Mouse (Mus musculus) kidney, postnatal 0 days (tissue): ENCODE measurements at regions not wholly inside any gene's neighbourhood (a gene's known extent, or its start where the extent isn't known, plus 50 kb on each side); places are given as distances from the start of the nearest gene placed in this dataset.

Experiments used
- ATAC-seq: fragments of 200-750 bp; cut with Nextera tagmentation; replicated peaks from 2 replicates; pipeline ENCODE4 v1.8.0; 2017; ENCODE audit warnings: low read depth, moderate number of reproducible peaks, moderate TSS enrichment, moderate library complexity; ENCODE audit not compliant: low FRiP score
- DNase-seq: peaks from one replicate; pipeline ENCODE4 v3.0.0-alpha.2; 2016; ENCODE audit warnings: low spot score
- H3K27ac ChIP-seq: fragments of 300-500 bp; sonication (generic); 2 replicates; pipeline ENCODE4 v1.5.1; 2014; ENCODE audit warnings: mild to moderate bottlenecking
- H3K27me3 ChIP-seq: fragments of 300-500 bp; sonication (generic); 2 replicates; pipeline ENCODE4 v1.6.1; 2014; ENCODE audit warnings: low read length, mixed read lengths; ENCODE audit not compliant: insufficient read depth
- H3K36me3 ChIP-seq: fragments of 300-500 bp; sonication (generic); 2 replicates; pipeline ENCODE4 v1.6.1; 2014; ENCODE audit warnings: low read length, mixed read lengths; ENCODE audit not compliant: insufficient read depth
- H3K4me1 ChIP-seq: fragments of 300-500 bp; sonication (generic); replicated peaks from 2 replicates; pipeline ENCODE4 v1.6.1; 2014; ENCODE audit warnings: antibody characterized with exemption, low read length, mixed read lengths; ENCODE audit not compliant: insufficient read depth
- H3K4me2 ChIP-seq: fragments of 300-500 bp; sonication (generic); 2 replicates; pipeline ENCODE4 v1.6.1; 2014; ENCODE audit warnings: mild to moderate bottlenecking, low read length, moderate library complexity, mixed read lengths
- H3K4me3 ChIP-seq: fragments of 300-500 bp; sonication (generic); replicated peaks from 2 replicates; pipeline ENCODE4 v1.5.1; 2014; ENCODE audit warnings: low read depth, low read length
- H3K9ac ChIP-seq: fragments of 300-500 bp; sonication (generic); 2 replicates; pipeline ENCODE4 v1.6.1; 2014; ENCODE audit warnings: low read depth, low read length
- H3K9me3 ChIP-seq: fragments of 300-500 bp; sonication (generic); replicated peaks from 2 replicates; pipeline ENCODE4 v1.6.1; 2016; ENCODE audit warnings: low read length, inconsistent platforms, mixed read lengths
- CTCF ChIP-seq: IDR thresholded peaks from 2 replicates; pipeline ENCODE4 v1.5.1; 2016; ENCODE audit warnings: antibody characterized with exemption, low read depth, mild to moderate bottlenecking, moderate library complexity
- WGBS: fragments of 180-500 bp; shearing (Covaris S2); extraction: QIAGEN DNeasy Blood & Tissue Kit; methylation state at CpG from one replicate; pipeline ENCODE4 v1.1.7; 2014; 5-methylcytosine and 5-hydroxymethylcytosine counted together

- ATAC-seq, result 0 out of 2 replicates have a peak, but pooled peaks have one; percentile 36
- TF ChIP-seq CTCF, result peak; percentile 85
- 41% methylated on average over 12 of the region's 12 CpGs for WGBS
These were observed 120.9 kb upstream of the Mki67 start for GRCm38 (mm10) chr7:135836808-135837733.

GRCm38 (mm10) chr7:135844018-135844417 is 127.9 kb upstream of the Mki67 start:
- ATAC-seq (no peak), DNase-seq (no peak)
- Histone ChIP-seq H3K27me3 (no peaks in the 10 kb centered on the region), H3K4me1 (0 out of 2 replicates have a peak, but pooled peaks cover 12% of the 10 kb centered on the region), H3K4me3 (no peak overlapping the region), H3K36me3 (no peaks in the 10 kb centered on the region), H3K27ac (no peak overlapping the region), H3K9ac (no peak overlapping the region), H3K9me3 (no peaks in the 10 kb centered on the region), H3K4me2 (no peak overlapping the region)
- no peak for TF ChIP-seq CTCF
- 73% methylated on average over 5 of the region's 5 CpGs for WGBS

More at GRCm38 (mm10) chr7:135836808-135837733, 120.9 kb upstream of the Mki67 start:
- H3K36me3 ChIP-seq, result no peaks in the 10 kb centered on the region
- no peaks in the 10 kb centered on the region for H3K9me3 ChIP-seq
- DNase-seq, result peak; percentile 95
- H3K27me3 ChIP-seq, result no peaks in the 10 kb centered on the region
- no peak overlapping the region for H3K4me2 ChIP-seq
- no peak overlapping the region for H3K9ac ChIP-seq
- no peak overlapping the region for H3K27ac ChIP-seq
- no peaks in the 10 kb centered on the region for H3K4me1 ChIP-seq
- no peak overlapping the region for H3K4me3 ChIP-seq

GRCm38 (mm10) chr7:135847304-135847703 is 131.1 kb upstream of the Mki67 start:
- H3K27ac ChIP-seq, result no peak overlapping the region
- TF ChIP-seq CTCF, result no peak
- H3K4me2 ChIP-seq, result no peak overlapping the region
- no peak for DNase-seq
- H3K4me3 ChIP-seq, result no peak overlapping the region
- WGBS, result 51% methylated on average over 9 of the region's 9 CpGs
- no peak for ATAC-seq
- H3K4me1 ChIP-seq, result 0 out of 2 replicates have a peak, but pooled peaks cover 12% of the 10 kb centered on the region
- H3K9ac ChIP-seq, result no peak overlapping the region
- H3K36me3 ChIP-seq, result no peaks in the 10 kb centered on the region
- H3K9me3 ChIP-seq, result no peaks in the 10 kb centered on the region
- H3K27me3 ChIP-seq, result no peaks in the 10 kb centered on the region

- Histone ChIP-seq H3K4me3 (no peak overlapping the region), H3K27me3 (no peaks in the 10 kb centered on the region), H3K4me2 (no peak overlapping the region), H3K36me3 (no peaks in the 10 kb centered on the region), H3K4me1 (0 out of 2 replicates have a peak, but pooled peaks cover 12% of the 10 kb centered on the region), H3K27ac (no peak overlapping the region), H3K9ac (no peak overlapping the region), H3K9me3 (no peaks in the 10 kb centered on the region)
- DNase-seq (peak; percentile 81), ATAC-seq (no peak)
- no peak for TF ChIP-seq CTCF
- 20% methylated on average over 4 of the region's 4 CpGs for WGBS
These were observed 132.0 kb upstream of the Mki67 start for GRCm38 (mm10) chr7:135848170-135848569.

GRCm38 (mm10) chr7:135848833-135849232 is 132.7 kb upstream of the Mki67 start:
- no peak for ATAC-seq
- no peak overlapping the region for H3K4me2 ChIP-seq
- H3K27me3 ChIP-seq, result no peaks in the 10 kb centered on the region
- H3K9ac ChIP-seq, result no peak overlapping the region
- no peak for TF ChIP-seq CTCF
- whole genome bisulfite sequencing, result 67% methylated on average over 5 of the region's 5 CpGs
- H3K4me1 ChIP-seq, result 0 out of 2 replicates have a peak, but pooled peaks cover 12% of the 10 kb centered on the region
- DNase-seq, result no peak
- H3K27ac ChIP-seq, result no peak overlapping the region
- no peak overlapping the region for H3K4me3 ChIP-seq
- no peaks in the 10 kb centered on the region for H3K36me3 ChIP-seq
- no peaks in the 10 kb centered on the region for H3K9me3 ChIP-seq

GRCm38 (mm10) chr7:135853127-135853813 is 137.1 kb upstream of the Mki67 start:
- 0 out of 2 replicates have a peak, but pooled peaks cover 6% of the 10 kb centered on the region for H3K4me1 ChIP-seq
- H3K9ac ChIP-seq, result 0 out of 2 replicates have a peak overlapping the region, but pooled peaks have one; percentile 19
- H3K4me3 ChIP-seq, result peak overlapping the region; percentile 16; the same call in 1 of the 2 replicates
- H3K27me3 ChIP-seq, result no peaks in the 10 kb centered on the region
- no peaks in the 10 kb centered on the region for H3K9me3 ChIP-seq
- H3K36me3 ChIP-seq, result no peaks in the 10 kb centered on the region
- H3K4me2 ChIP-seq, result peak overlapping the region; percentile 56
- DNase-seq (peak; percentile 55), ATAC-seq (peak; percentile 46)
- 8% methylated on average over 39 of the region's 39 CpGs for WGBS
- H3K27ac ChIP-seq, result no peak overlapping the region
- peak; percentile 40; the same call in 1 of the 2 replicates for TF ChIP-seq CTCF
